Mouse (Mus musculus): ENCODE measurements around the gene Hmbs. TPM values are rescaled to one million over a fixed set of nuclear protein-coding genes. Genes with fewer than 3 reads are reported as not detected.
A peak's percentile ranks its signal among the peaks of the same experiment; 100 is the strongest.
"Not testable (repeated sequence)": the region's sequence is repeated elsewhere in the genome, so short reads cannot be mapped to it uniquely, and the experiment has no call there.

Gene Hmbs
- 74.7 and 79.0 TPM in 2 replicates for polyA plus RNA-seq (2015; fragmentation: Nextera tagmentation; extraction: Ambion mirVana)

DNA sequence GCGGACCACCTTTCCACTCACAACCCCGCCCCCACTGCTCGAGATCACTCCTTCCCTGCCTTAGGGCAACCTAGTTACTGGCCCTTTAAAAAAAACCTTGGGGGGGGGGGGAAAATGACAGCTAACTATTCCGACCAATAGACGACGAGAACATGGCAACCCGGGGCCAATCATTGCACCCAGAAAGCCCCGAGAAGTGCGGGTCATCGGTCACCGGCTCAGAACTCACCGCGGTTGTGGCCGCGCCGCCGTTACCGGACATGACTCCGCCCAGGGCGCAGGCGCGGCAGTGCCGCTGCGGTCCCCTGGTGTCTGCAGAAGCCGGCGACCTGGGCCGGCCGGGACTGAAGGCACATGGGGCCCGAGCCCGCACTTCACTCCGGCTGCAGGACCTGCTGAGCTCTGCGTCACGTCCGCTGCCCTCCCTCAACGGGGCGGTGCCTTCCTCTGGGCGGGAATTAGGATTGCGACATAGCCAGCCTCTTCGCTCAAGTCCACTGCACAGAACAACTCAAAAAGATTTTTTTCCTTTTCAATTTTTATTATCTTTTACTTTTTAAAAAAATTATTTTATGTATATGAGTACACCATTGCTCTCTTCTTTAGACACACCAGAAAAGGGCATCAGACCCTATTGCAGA is at the start of gene Hmbs:
Hmbs (minus strand) TSS at position 448 of the 641 bp plus-strand sequence.
- peak; percentile 89 for DNase-seq (ENCODE audit: low spot score)

DNA sequence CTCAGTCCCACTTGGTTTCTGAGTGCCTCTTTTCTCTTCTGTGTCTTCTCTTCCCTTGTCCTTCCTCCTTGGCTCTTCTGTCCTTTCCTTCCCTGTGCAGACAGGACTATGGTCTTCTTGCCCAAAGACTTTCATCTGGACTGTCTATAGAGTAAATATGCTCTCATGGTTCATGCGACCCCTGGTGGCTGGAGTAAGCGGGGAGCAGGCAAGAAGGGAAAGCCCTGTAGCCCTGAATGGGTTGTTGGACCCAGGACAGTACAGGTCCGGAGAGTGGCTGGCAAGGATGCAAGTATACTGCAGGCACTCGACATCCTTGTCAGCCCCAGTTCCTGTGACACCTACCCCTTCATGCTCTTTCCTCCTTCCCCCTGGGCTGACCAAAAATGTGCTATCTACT is 47.4 kb upstream of the Hmbs start:
- DNase-seq (ENCODE audit: low spot score), result peak; percentile 50

DNA sequence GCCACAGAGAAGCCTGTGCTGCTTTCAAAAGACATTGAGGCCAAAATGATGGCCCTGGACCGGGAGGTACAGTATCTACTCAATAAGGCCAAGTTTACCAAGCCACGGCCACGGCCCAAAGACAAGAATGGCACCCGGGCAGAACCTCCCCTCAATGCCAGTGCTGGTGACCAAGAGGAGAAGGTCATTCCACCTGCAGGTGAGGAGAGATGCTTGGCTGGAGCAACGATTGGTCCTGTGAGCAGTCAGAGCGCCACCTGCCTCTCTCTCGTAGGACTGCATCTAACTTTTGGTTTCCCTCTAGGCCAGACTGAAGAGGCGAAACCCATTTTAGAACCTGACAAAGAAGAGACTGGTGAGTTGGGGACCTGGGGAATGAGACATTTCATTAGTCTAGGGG is 45.2 kb upstream of the Hmbs start:
- DNase-seq (ENCODE audit: low spot score), result peak; percentile 60

DNA sequence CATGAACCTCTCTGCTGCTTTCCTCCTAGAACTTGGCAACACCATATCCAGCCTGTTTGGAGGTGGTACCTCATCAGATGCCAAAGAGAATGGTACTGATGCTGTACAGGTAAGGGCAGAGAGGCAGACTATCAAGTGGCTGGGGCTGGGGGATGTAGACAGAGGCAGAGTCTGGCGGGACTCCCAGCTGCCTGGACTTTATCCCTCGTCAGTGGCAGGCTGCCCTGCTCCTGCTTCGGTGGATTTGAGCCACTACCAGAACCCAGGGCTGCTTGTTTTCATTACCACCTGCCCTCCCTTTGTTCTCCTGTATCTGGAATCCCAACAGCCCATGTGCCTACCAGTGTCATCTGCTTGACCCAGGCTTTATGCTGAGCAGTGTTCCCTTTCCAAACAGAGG is 43.2 kb upstream of the Hmbs start:
- DNase-seq (ENCODE audit: low spot score), result no peak

DNA sequence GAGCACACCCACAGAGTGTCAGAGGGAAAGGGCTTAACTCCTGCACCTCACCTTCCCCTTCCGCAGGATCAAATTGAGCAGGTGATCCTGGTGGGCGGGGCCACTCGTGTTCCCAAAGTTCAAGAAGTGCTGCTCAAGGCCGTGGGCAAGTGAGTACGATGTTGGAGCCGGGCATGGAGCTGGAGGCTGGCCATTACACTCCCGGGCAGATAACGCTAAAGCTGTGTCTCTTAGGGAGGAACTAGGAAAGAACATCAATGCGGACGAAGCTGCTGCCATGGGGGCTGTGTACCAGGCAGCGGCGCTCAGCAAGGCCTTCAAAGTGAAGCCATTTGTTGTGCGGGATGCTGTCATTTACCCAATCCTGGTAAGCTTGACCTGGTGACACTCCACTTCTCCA is 40.6 kb upstream of the Hmbs start:
- DNase-seq (ENCODE audit: low spot score), result no peak

DNA sequence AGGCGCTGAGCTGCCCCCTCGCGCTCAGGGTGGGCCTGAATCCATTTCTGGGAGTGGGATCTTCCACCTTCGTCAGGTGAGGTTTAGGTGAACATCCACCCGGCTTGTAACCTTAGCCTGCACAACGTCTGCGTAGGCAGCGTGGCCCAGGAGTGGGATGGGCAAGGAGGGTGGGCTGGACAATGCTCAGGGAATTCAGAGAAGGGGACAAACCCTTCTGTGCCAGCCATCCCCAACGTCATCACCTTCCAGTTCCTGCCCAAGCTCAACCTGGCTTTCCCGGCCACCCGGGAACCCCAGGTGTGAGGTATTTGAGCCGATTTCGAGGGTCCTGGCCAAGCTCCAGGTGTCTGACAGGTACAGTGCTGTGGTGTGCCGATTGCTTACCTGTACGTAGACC is 35.8 kb upstream of the Hmbs start:
- no peak for DNase-seq (ENCODE audit: low spot score)

DNA sequence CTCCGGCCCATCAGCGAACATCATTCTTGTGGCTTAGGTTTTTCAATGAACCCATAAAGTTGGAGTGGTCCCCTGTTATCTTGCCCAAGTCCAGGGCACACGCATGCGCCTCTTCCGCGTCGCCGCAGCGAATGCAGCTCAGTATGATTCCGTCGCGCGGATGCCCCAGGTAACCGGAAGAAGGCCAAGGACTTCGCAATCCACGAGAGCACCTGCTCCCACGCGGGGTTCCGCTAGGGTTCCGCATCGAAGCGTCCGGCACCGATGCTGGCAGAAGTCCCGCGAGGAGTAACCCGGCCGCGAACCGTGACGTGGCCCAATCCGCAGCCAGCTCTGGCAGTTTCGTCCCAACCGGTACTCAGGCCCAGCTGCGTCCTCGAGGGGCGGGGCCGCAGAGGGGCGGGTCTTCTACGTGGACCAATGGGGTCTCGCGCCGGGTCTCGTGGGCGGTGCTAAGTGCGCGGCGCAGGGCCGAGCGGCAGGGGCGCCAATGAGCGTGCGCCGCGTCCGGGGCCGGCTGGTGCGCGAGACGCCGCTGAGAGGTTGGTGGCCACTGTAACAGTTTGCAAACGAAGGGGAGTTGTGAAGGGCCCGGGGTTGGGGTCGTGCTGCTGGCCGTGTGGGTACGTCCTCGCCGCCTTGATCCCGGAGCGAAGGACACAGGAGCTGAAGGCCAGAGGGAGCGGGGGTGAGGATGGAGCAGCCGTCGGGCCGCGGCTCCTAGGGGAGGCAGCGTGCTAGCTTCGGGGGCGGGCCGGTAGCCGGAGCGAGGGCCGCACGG is 35.2 kb upstream of the Hmbs start, which contains the start of gene Hyou1:
Hyou1 (plus strand) TSS at position 437 of the 781 bp plus-strand sequence.
- peak; percentile 99 for DNase-seq (ENCODE audit: low spot score)

DNA sequence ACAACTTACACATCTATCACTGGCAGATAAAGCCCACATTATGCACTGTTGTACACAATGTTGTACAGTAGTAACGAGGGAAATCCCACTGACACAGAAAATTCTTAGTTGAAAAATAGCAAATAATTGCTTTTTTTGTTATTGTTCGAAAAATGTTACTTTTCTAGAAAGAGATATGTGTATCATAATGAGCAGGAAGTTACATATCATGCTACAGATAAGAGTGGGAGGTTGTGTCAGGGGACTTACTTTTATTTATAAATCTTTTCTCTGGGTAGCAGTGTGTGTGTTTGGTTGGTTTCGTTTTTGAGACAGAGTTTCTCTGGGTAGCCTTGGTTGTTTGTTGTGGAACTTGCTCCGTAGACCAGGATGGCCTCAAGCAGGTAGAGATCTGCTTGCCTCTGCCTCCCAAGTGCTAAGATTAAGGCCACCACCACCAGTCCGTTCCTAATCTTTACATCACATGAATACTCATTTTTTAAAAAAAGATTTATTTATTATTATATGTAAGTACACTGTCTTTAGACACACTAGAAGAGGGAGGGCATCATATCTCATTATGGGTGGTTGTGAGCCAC is 34.2 kb upstream of the Hmbs start:
- DNase-seq (ENCODE audit: low spot score), result no peak

- not testable (repeated sequence) for DNase-seq (ENCODE audit: low spot score)
Measured at GRCm38 (mm10) chr9:44377335-44377734, 33.3 kb upstream of the Hmbs start.

DNA sequence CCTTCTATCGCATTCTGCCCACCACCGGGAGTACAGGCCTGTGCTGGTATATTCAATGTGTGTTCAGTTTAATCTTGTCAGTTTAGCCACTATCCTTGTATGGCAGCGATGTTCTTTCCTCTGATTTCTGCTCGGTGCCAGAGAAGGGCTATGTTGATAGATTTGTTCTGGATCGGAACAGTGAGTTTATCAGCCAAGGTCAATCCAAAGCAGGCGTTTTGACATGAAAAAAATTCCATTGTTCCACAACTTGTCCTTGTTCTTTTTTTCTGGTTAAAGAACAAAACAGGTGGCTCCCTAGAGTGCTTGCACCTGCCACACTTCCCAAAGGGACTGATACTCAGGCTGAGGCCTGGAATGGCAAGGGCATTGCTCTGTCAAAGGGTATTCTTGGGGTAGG is 32.1 kb upstream of the Hmbs start:
- no peak for DNase-seq (ENCODE audit: low spot score)

- DNase-seq (ENCODE audit: low spot score), result no peak
Measured at GRCm38 (mm10) chr9:44373386-44373785, 29.4 kb upstream of the Hmbs start.

DNA sequence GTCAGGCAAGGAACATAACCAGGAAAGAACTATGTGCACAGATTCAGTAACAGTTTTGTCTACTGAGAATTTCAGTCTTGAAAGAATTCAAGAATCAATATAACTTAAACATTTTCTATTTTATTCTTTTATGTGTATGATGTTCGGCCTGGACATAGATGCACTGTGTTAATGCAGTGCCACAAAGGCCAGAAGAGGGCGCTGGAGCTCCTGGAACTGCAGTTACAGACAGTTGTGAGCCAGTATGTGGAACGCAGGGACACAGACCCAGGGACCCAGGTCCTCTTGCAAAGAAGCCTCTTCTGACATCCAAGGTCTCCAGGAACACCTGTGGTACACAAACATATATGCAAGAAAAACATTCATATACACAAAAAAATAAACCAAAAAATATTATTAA is 20.5 kb upstream of the Hmbs start:
- peak; percentile 16 for DNase-seq (ENCODE audit: low spot score)

- not testable (repeated sequence) for DNase-seq (ENCODE audit: low spot score)
Measured at GRCm38 (mm10) chr9:44361931-44362330, 17.9 kb upstream of the Hmbs start.

- DNase-seq (ENCODE audit: low spot score), result peak; percentile 97
Measured at GRCm38 (mm10) chr9:44361190-44361917, 17.3 kb upstream of the Hmbs start, which contains the start of gene Vps11. Gene Vps11 (minus strand): TSS chr9:44361670.

GRCm38 (mm10) chr9:44357207-44357606 is 13.2 kb upstream of the Hmbs start:
- peak; percentile 78 for DNase-seq (ENCODE audit: low spot score)

- no peak for DNase-seq (ENCODE audit: low spot score)
Measured at GRCm38 (mm10) chr9:44353142-44353541, 9.1 kb upstream of the Hmbs start.

- no peak for DNase-seq (ENCODE audit: low spot score)
Measured at GRCm38 (mm10) chr9:44352337-44352736, 8.3 kb upstream of the Hmbs start.

GRCm38 (mm10) chr9:44351396-44351795 is 7.4 kb upstream of the Hmbs start:
- no peak for DNase-seq (ENCODE audit: low spot score)

GRCm38 (mm10) chr9:44348546-44348945 is 4.5 kb upstream of the Hmbs start:
- no peak for DNase-seq (ENCODE audit: low spot score)

DNA sequence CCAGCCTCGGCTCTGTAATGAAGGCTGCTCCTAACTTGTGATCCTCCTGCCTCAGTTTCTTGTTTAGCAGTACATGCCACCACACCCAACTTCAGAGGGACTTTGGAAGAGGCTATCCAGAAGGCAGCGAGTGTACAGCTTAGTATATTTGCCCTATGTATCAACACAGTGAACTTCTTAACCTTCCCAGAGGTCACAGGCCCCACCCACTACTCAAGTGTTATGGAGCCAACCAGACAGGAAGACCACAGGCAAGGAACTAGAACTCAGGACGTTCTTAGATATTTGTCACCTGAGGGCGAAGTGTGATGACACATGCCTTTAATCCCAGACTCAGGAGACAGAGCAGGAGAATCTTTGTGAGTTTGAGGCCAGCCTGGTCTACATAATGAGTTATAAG is 3.6 kb upstream of the Hmbs start:
- DNase-seq (ENCODE audit: low spot score), result no peak

GRCm38 (mm10) chr9:44347166-44347565 is 3.1 kb upstream of the Hmbs start:
- no peak for DNase-seq (ENCODE audit: low spot score)
